Mouse (Mus musculus): Measurements from ENCODE around the gene Ass1. TPM values are rescaled to one million over a fixed set of nuclear protein-coding genes. Genes with fewer than 3 reads are reported as not detected.

The Ass1 gene
- polyA plus RNA-seq (2015; fragmentation: Nextera tagmentation; extraction: Ambion mirVana): 9.7 and 10.9 TPM in 2 replicates

DNA sequence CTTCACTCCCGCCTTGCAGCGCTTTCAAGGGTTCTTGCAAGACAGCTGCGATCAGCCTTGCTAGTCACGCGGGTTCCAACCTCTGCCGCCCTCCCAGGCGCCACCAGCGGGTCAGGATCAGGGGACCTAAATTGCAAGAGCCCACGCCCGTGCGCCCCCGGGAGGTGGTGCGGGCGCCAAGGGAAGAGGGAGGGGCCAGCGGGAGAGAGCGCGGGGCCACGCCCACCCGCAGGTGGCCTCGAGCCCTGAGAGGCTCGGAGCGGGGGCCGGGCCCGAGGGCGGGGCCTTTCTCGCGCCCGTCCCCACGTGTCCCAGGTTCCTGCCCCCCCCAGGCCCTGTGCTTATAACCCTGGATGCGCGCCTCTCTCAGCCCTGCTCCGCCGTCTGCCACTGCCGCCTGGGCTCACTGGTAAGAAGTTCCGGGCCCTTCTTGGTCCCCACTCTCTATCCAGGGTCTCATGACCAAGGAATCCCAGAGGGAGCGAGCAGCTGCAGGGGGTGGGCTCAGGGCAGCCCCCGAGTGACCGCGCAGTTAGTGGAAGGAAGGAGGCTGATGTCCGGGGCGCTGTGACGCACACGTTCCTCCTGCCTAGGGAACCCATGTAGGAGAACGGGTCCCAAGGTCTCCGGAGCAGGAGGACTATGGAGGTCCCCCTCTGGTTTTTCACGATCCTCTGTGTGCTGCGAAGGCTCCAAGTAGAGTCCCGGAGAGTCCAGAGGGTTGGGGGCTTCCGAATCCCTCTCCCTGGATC lies at the start of gene Ass1:
TSS of gene Ass1 (plus strand) at position 277 of the 752 bp plus-strand sequence.
- Histone ChIP-seq H3K4me2 (replicated peaks) (peak within 1 kb of the TSS; percentile 92), H3K9me3 (no peaks in the 10 kb centered on the region), H3K27me3 (peaks cover 46% of the 10 kb centered on the region), H3K27ac (no peak within 1 kb of the TSS), H3K4me1 (peaks cover 19% of the 10 kb centered on the region), H3K9ac (peak within 1 kb of the TSS; percentile 55), H3K4me3 (peak within 1 kb of the TSS; percentile 49), H3K36me3 (no peaks in the 10 kb centered on the region)
- peak; percentile 60 for ATAC-seq (ENCODE audit: low FRiP score, low read depth)
- WGBS: under 1% methylated on average over 49 of the region's 49 CpGs

DNA sequence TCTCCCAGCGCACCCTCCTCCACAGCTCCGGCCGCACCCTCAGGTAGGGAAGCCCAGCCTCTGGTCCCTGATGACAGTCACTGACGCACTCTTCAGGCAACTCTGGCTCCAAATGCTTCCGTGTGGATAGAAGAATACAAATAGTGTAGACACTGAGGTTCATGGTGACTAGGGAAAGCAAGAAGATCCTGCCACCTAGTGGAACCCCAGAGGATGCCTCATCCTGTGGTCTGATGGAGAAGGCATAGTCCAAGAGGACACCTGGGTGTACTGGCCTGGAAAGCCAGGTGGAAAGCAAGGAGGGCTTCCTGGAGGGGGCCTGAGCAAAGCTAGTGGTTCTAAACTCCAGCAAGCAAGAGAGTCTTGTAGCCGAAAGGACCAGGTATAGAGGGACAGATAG lies 49.1 kb upstream of the Ass1 start:
- Histone ChIP-seq H3K4me2 (replicated peaks) (no peak overlapping the region), H3K4me1 (no peaks in the 10 kb centered on the region), H3K27ac (no peak overlapping the region), H3K36me3 (no peaks in the 10 kb centered on the region), H3K9me3 (no peaks in the 10 kb centered on the region), H3K9ac (no peak overlapping the region), H3K27me3 (peaks cover 3% of the 10 kb centered on the region; the same call in 1 of the 2 replicates), H3K4me3 (no peak overlapping the region)
- 85% methylated on average over 6 of the region's 6 CpGs for WGBS
- ATAC-seq (ENCODE audit: low FRiP score, low read depth): no peak

GRCm38 (mm10) chr2:31422576-31422975 lies 47.4 kb upstream of the Ass1 start:
- peaks cover 4% of the 10 kb centered on the region; the same call in 1 of the 2 replicates for H3K27me3 ChIP-seq
- H3K9ac ChIP-seq: no peak overlapping the region
- H3K4me3 ChIP-seq: no peak overlapping the region
- H3K4me1 ChIP-seq: no peaks in the 10 kb centered on the region
- H3K27ac ChIP-seq: no peak overlapping the region
- WGBS: 63% methylated on average over 6 of the region's 6 CpGs
- H3K9me3 ChIP-seq: no peaks in the 10 kb centered on the region
- no peak for ATAC-seq (ENCODE audit: low FRiP score, low read depth)
- no peak overlapping the region for H3K4me2 ChIP-seq (replicated peaks)
- no peaks in the 10 kb centered on the region for H3K36me3 ChIP-seq

DNA sequence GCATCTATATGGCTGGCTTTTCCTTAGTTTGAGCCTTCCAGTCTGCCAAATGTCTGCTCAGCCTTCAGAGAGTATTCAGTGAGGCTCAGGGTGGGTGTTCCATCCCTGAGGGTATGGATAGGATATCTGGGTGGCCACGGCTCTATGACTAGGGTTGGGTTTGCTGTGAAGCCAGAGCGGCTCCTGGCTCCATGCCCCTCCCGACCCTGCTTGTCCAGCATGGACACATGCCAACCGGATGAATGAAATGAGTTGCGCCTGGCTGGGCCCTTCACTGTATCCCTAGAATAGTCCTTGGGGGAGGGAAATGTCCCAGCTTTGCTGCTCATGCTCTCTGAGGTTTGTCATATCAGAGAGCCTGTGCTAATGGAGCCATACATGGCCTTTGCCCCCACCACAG lies 38.5 kb upstream of the Ass1 start:
- no peaks in the 10 kb centered on the region for H3K36me3 ChIP-seq
- ATAC-seq (ENCODE audit: low FRiP score, low read depth): no peak
- H3K4me3 ChIP-seq: no peak overlapping the region
- 0 out of 2 replicates have a peak, but pooled peaks cover 7% of the 10 kb centered on the region for H3K27me3 ChIP-seq
- no peak overlapping the region for H3K4me2 ChIP-seq (replicated peaks)
- 87% methylated on average over 5 of the region's 5 CpGs for WGBS
- no peaks in the 10 kb centered on the region for H3K9me3 ChIP-seq
- H3K27ac ChIP-seq: no peak overlapping the region
- 0 out of 2 replicates have a peak, but pooled peaks cover 6% of the 10 kb centered on the region for H3K4me1 ChIP-seq
- H3K9ac ChIP-seq: no peak overlapping the region

DNA sequence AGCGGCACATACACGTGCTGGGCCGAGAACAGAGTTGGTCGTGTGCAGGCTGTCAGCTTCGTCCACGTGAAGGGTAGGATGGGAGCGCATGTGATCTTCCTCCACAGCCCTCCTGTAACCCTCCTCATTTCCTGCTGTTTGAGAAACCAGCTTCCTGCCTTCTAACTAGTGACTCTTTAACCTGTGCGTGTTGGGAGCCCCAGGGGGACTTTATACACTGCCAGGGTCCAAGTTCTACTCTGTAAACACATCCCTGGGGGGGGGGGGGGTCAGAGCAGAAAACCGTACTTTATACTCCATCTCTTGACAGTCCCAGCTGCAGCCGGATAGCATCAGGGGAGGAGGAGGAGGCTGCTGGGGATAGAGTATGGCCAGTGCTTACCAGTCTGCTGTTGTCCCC lies 35.3 kb upstream of the Ass1 start:
- Histone ChIP-seq H3K36me3 (no peaks in the 10 kb centered on the region), H3K4me1 (0 out of 2 replicates have a peak, but pooled peaks cover 6% of the 10 kb centered on the region), H3K9ac (no peak overlapping the region), H3K9me3 (no peaks in the 10 kb centered on the region), H3K4me3 (no peak overlapping the region), H3K27ac (no peak overlapping the region), H3K27me3 (0 out of 2 replicates have a peak, but pooled peaks cover 3% of the 10 kb centered on the region), H3K4me2 (replicated peaks) (no peak overlapping the region)
- 66% methylated on average over 10 of the region's 10 CpGs for whole genome bisulfite sequencing
- no peak for ATAC-seq (ENCODE audit: low FRiP score, low read depth)

DNA sequence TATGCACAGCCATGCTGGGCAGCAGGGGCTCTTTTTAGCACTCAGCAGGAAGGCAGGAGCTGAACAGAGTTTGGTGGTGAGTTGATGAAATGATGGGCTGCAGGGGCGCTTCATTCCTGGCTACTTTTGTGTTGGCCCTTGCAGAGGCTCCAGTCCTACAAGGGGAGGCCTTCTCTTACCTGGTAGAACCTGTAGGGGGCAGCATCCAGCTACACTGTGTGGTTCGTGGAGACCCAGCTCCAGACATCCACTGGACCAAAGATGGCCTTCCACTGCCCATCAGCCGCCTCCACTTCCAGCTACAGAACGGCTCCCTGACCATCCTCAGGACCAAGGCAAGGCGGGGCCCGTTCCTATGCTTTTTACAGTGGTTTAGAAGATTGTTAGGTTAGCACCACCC lies 34.4 kb upstream of the Ass1 start:
- Histone ChIP-seq H3K9me3 (no peaks in the 10 kb centered on the region), H3K4me2 (replicated peaks) (no peak overlapping the region), H3K9ac (no peak overlapping the region), H3K4me1 (0 out of 2 replicates have a peak, but pooled peaks cover 6% of the 10 kb centered on the region), H3K27ac (no peak overlapping the region), H3K36me3 (no peaks in the 10 kb centered on the region), H3K27me3 (0 out of 2 replicates have a peak, but pooled peaks cover 3% of the 10 kb centered on the region), H3K4me3 (no peak overlapping the region)
- WGBS: 51% methylated on average over 6 of the region's 6 CpGs
- no peak for ATAC-seq (ENCODE audit: low FRiP score, low read depth)

- no peak for ATAC-seq (ENCODE audit: low FRiP score, low read depth)
- peaks cover 12% of the 10 kb centered on the region for H3K4me1 ChIP-seq
- no peak overlapping the region for H3K4me3 ChIP-seq
- no peaks in the 10 kb centered on the region for H3K9me3 ChIP-seq
- no peak overlapping the region for H3K4me2 ChIP-seq (replicated peaks)
- 62% methylated on average over 12 of the region's 14 CpGs for WGBS
- no peak overlapping the region; the same call in 1 of the 2 replicates for H3K9ac ChIP-seq
- 0 out of 2 replicates have a peak, but pooled peaks cover 3% of the 10 kb centered on the region for H3K27me3 ChIP-seq
- H3K36me3 ChIP-seq: no peaks in the 10 kb centered on the region
- no peak overlapping the region for H3K27ac ChIP-seq
Measured at GRCm38 (mm10) chr2:31437480-31438245, 32.3 kb upstream of the Ass1 start.

DNA sequence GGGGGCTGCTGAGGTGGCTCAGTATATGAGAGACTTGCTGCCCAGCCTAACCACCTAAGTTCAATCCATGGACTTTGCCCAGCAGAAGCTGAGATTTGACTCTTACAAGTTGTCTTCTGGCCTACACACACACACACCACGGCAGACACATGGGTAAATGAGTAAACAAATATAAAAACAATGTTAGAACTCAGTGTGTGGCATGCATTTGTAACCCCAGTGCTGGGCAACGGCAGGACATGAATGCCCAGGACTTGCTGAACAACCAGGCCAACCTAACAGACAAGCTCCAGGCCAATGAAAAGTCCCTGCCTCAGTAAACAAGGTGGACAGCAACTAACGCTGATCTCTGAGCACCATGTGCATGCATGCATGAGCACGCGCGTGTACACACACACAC lies 30.4 kb upstream of the Ass1 start:
- H3K27me3 ChIP-seq: 0 out of 2 replicates have a peak, but pooled peaks cover 3% of the 10 kb centered on the region
- H3K4me1 ChIP-seq: peaks cover 22% of the 10 kb centered on the region
- ATAC-seq (ENCODE audit: low FRiP score, low read depth): no peak
- WGBS: 85% methylated on average over 6 of the region's 6 CpGs
- H3K4me2 ChIP-seq (replicated peaks): no peak overlapping the region
- H3K9ac ChIP-seq: no peak overlapping the region
- no peaks in the 10 kb centered on the region for H3K9me3 ChIP-seq
- no peak overlapping the region for H3K27ac ChIP-seq
- no peak overlapping the region for H3K4me3 ChIP-seq
- no peaks in the 10 kb centered on the region for H3K36me3 ChIP-seq

GRCm38 (mm10) chr2:31442480-31443160 lies 27.4 kb upstream of the Ass1 start:
- Histone ChIP-seq H3K4me3 (no peak overlapping the region), H3K27me3 (no peaks in the 10 kb centered on the region), H3K9me3 (no peaks in the 10 kb centered on the region), H3K36me3 (no peaks in the 10 kb centered on the region), H3K27ac (peak overlapping the region; percentile 33; the same call in 1 of the 2 replicates), H3K4me2 (replicated peaks) (no peak overlapping the region), H3K4me1 (peaks cover 17% of the 10 kb centered on the region), H3K9ac (no peak overlapping the region)
- 43% methylated on average over 11 of the region's 11 CpGs for WGBS
- no peak for ATAC-seq (ENCODE audit: low FRiP score, low read depth)

- Histone ChIP-seq H3K36me3 (no peaks in the 10 kb centered on the region), H3K4me3 (no peak overlapping the region), H3K27me3 (no peaks in the 10 kb centered on the region), H3K9me3 (no peaks in the 10 kb centered on the region), H3K9ac (no peak overlapping the region), H3K4me2 (replicated peaks) (no peak overlapping the region), H3K27ac (no peak overlapping the region), H3K4me1 (peaks cover 36% of the 10 kb centered on the region)
- ATAC-seq (ENCODE audit: low FRiP score, low read depth): no peak
- 57% methylated on average over 4 of the region's 4 CpGs for WGBS
Measured at GRCm38 (mm10) chr2:31446036-31446435, 24.0 kb upstream of the Ass1 start.

GRCm38 (mm10) chr2:31446456-31446855 lies 23.6 kb upstream of the Ass1 start:
- WGBS: 56% methylated on average over 4 of the region's 4 CpGs
- no peak for ATAC-seq (ENCODE audit: low FRiP score, low read depth)

GRCm38 (mm10) chr2:31447536-31447935 lies 22.5 kb upstream of the Ass1 start:
- Histone ChIP-seq H3K27me3 (no peaks in the 10 kb centered on the region), H3K36me3 (no peaks in the 10 kb centered on the region), H3K4me2 (replicated peaks) (no peak overlapping the region), H3K4me1 (peaks cover 36% of the 10 kb centered on the region), H3K9ac (no peak overlapping the region), H3K9me3 (no peaks in the 10 kb centered on the region), H3K4me3 (no peak overlapping the region), H3K27ac (no peak overlapping the region)
- 84% methylated on average over 2 of the region's 2 CpGs for WGBS
- no peak for ATAC-seq (ENCODE audit: low FRiP score, low read depth)

More at GRCm38 (mm10) chr2:31446456-31446855, 23.6 kb upstream of the Ass1 start:
- H3K4me1 ChIP-seq: peaks cover 36% of the 10 kb centered on the region
- H3K4me3 ChIP-seq: no peak overlapping the region
- no peak overlapping the region for H3K4me2 ChIP-seq (replicated peaks)
- no peak overlapping the region for H3K9ac ChIP-seq
- no peaks in the 10 kb centered on the region for H3K27me3 ChIP-seq
- no peaks in the 10 kb centered on the region for H3K9me3 ChIP-seq
- H3K27ac ChIP-seq: no peak overlapping the region
- no peaks in the 10 kb centered on the region for H3K36me3 ChIP-seq

Measured in limb, embryonic 13.5 days (tissue).